In the genomic region with DNA sequence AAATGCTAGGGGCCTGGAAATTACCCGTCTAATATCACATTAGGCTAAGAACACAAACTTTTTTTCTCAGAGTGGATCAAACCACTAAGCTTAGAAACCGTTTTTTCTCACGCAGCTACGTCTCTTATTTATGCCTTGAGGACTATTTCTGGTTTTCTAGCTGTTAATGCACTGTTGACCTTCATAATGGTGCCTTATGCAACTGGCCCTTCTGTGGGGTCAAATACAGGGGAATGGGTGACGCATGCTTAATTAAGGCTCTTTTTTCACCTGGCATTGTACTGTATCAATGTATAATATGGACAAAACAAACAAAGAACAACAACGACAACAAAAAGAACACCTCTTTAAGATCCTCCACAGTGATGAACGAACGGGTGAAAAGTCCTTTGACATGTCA, we compare ENCODE assay signal across 32 mouse cellular contexts. TPM values are rescaled to one million over a fixed set of nuclear protein-coding genes. Genes with fewer than 3 reads are reported as not detected.
DNase-seq lines count a peak whose midpoint lies in the region; ATAC-seq and TF ChIP-seq lines count a peak whose summit lies in the region.
"Had no signal": no experiment of that assay in that cellular context is flagged by ENCODE, and none has a peak within 500 bp of the region (broad histone marks: within the 10 kb centered on the region; RNA-seq: fewer than 3 reads in every experiment).

No protein-coding gene starts in this region.

- H3K79me2 ChIP-seq in myocyte (ENCODE audit: control insufficient read depth, insufficient read depth) = peaks cover 51% of the 10 kb centered on the region

- H3K27ac ChIP-seq in heart, embryonic 11.5 days (ENCODE audit: low read depth, low read length) = no peak overlapping the region
- peak overlapping the region; percentile 72; the same call in 1 of the 2 replicates for H3K27ac ChIP-seq in left cerebral cortex, adult 2 months
- H3K27ac ChIP-seq: embryonic facial prominence, embryonic 13.5 days; heart, embryonic 13.5 days; hindbrain, embryonic 13.5 days; limb, embryonic 12.5 days; liver, embryonic 15.5 days had no signal

- H3K36me3 ChIP-seq in heart, embryonic 11.5 days (ENCODE audit: control insufficient read depth, insufficient read depth, low read length) = peaks cover 29% of the 10 kb centered on the region
- H3K36me3 ChIP-seq in myocyte (ENCODE audit: control insufficient read depth, insufficient read depth) = peaks cover 46% of the 10 kb centered on the region

- H3K4me1 ChIP-seq in heart, embryonic 11.5 days (ENCODE audit: control insufficient read depth, insufficient read depth, low read length) = peaks cover 30% of the 10 kb centered on the region

- peak; percentile 79 for DNase-seq in heart, adult 11 months
- DNase-seq in left cerebral cortex, adult 2 months (ENCODE audit: extremely low spot score in 1 of 2, low spot score in 2 of 2) = no peak
- DNase-seq in left cerebral cortex, adult 11 months (ENCODE audit: low spot score) = no peak
- DNase-seq in adipocyte (ENCODE audit: low spot score) = peak; percentile 51
- no peak for DNase-seq in urinary bladder, postnatal 14 days (ENCODE audit: low spot score)
- DNase-seq in urinary bladder, postnatal 4 days (ENCODE audit: low spot score in 2 of 2) = no peak
- DNase-seq: adrenal gland, adult 2 months; adrenal gland, postnatal 36 days; cerebellum, adult 11 months; cerebellum, adult 9-10 months; embryo, embryonic 11 days; heart, postnatal 36 days; kidney, adult 9 months; kidney, postnatal 14 days; layer of hippocampus, adult 9-11 months; lung, embryonic 14.5 days; midbrain, embryonic 14.5 days; right cerebral cortex, postnatal 25 days; spleen, adult 18-20 months; thymus, postnatal 4 days had no signal

- no peak for TF ChIP-seq POLR2A in myocyte (IDR thresholded peaks at IDR 0.05; ENCODE audit: insufficient read length, low read depth)

- no peak overlapping the region for H3K4me3 ChIP-seq in heart, embryonic 11.5 days (ENCODE audit: low read depth, low read length)
- no peak overlapping the region for H3K4me3 ChIP-seq in left cerebral cortex, adult 2 months
- no peak overlapping the region for H3K4me3 ChIP-seq in myocyte
- H3K4me3 ChIP-seq: embryonic facial prominence, embryonic 13.5 days; erythroblast, embryonic 14.5 days; heart, embryonic 13.5 days; hindbrain, embryonic 13.5 days; limb, embryonic 12.5 days; liver, embryonic 15.5 days; megakaryocyte, embryonic 14.5 days had no signal

- no peaks in the 10 kb centered on the region for H3K27me3 ChIP-seq in heart, embryonic 11.5 days (ENCODE audit: control insufficient read depth, insufficient read depth, low read length)
- H3K27me3 ChIP-seq in myocyte (ENCODE audit: control insufficient read depth, insufficient read depth, insufficient read length) = no peaks in the 10 kb centered on the region
- H3K27me3 ChIP-seq: embryonic facial prominence, embryonic 13.5 days; heart, embryonic 13.5 days; hindbrain, embryonic 13.5 days; limb, embryonic 12.5 days; liver, embryonic 15.5 days; megakaryocyte, embryonic 14.5 days had no signal

- no peak overlapping the region for H3K9ac ChIP-seq in heart, embryonic 11.5 days (ENCODE audit: low read depth, low read length)
- H3K9ac ChIP-seq: embryonic facial prominence, embryonic 13.5 days; heart, embryonic 13.5 days; hindbrain, embryonic 13.5 days; limb, embryonic 12.5 days; liver, embryonic 15.5 days; lung, embryonic 14.5 days had no signal

- no peak overlapping the region for H3K4me2 ChIP-seq in heart, embryonic 11.5 days
- peak overlapping the region; percentile 35 for H3K4me2 ChIP-seq in myocyte (ENCODE audit: low read depth)
- H3K4me2 ChIP-seq: embryonic facial prominence, embryonic 13.5 days; heart, embryonic 13.5 days; hindbrain, embryonic 13.5 days; limb, embryonic 12.5 days; liver, embryonic 15.5 days; lung, embryonic 14.5 days had no signal

- H3K9me3 ChIP-seq in heart, embryonic 11.5 days (replicated peaks; ENCODE audit: control insufficient read depth, low read length) = no peaks in the 10 kb centered on the region
- H3K9me3 ChIP-seq: embryonic facial prominence, embryonic 13.5 days; heart, embryonic 13.5 days; hindbrain, embryonic 13.5 days; limb, embryonic 12.5 days; liver, embryonic 15.5 days; megakaryocyte, embryonic 14.5 days had no signal

- intact Hi-C loops in left cerebral cortex, adult 2 months (cut with DNase I) = no loop called here

- no peak overlapping the region for H3ac ChIP-seq in myocyte (ENCODE audit: control insufficient read depth, insufficient read length)

- WGBS in heart, embryonic 11.5 days (ENCODE audit: insufficient replicate concordance) = 85% methylated on average over 8 of the region's 8 CpGs

- no peak for TF ChIP-seq CTCF in left cerebral cortex, adult 2 months (IDR thresholded peaks at IDR 0.05)

- no peak for ATAC-seq in heart, embryonic 11.5 days (replicated peaks; ENCODE audit: insufficient number of reproducible peaks, low FRiP score, low TSS enrichment)
- ATAC-seq: CD4-positive, CD25-positive, alpha-beta regulatory T cell, adult 4 months; forebrain, embryonic 16.5 days; intestine, embryonic 16.5 days had no signal

TF ChIP-seq in myocyte, 11 proteins besides CTCF, POLR2A, EP300 and RAD21:
- no peak for TF ChIP-seq TCF12 (IDR thresholded peaks at IDR 0.05; ENCODE audit: insufficient read depth, poor library complexity, severe bottlenecking)
- TF ChIP-seq CEBPB (IDR thresholded peaks at IDR 0.05; ENCODE audit: insufficient read depth, poor library complexity, severe bottlenecking) = no peak
- TF ChIP-seq SRF (IDR thresholded peaks at IDR 0.05; ENCODE audit: control insufficient read depth, insufficient read length, low read depth) = no peak
- no peak for TF ChIP-seq USF1 (IDR thresholded peaks at IDR 0.05; ENCODE audit: low read depth)
TF ChIP-seq in myocyte: peak in this region for 0.

RNA-seq across cellular contexts. Expression of a gene that starts 7.1 kb away (rescaled TPM):
- 54.4 and 62.4 TPM in 2 replicates for polyA plus RNA-seq in heart, embryonic 11.5 days (2014; fragmentation: Nextera tagmentation; extraction: Ambion mirVana)
- 10 to 100 TPM; 49.0 to 55.1 TPM for total RNA-seq in left cerebral cortex, adult 2 months (2021)
- 21.2 TPM for polyA plus RNA-seq in myocyte (2012; fragmentation: generic; extraction: Trizol)

Comparison
In these comparisons a context has a peak if more than half of its experiments do, and no peak if none do; other contexts are left out.
1. DNase-seq: peak in heart, adult 11 months (single experiment) and adipocyte (single experiment); none in left cerebral cortex, adult 2 months (0 of 2), left cerebral cortex, adult 11 months (single experiment), urinary bladder, postnatal 14 days (single experiment) and urinary bladder, postnatal 4 days (0 of 2).